Mouse (Mus musculus): ENCODE measurements around the gene Arhgap15. TPM values are rescaled to one million over a fixed set of nuclear protein-coding genes. Genes with fewer than 3 reads are reported as not detected.

Arhgap15 gene
- polyA plus RNA-seq, 1 experiment from 2014 or later: 0.87 TPM

GRCm38 (mm10) chr2:44380225-44380624 is 631.6 kb downstream of the Arhgap15 start:
- no peaks in the 10 kb centered on the region for H3K27me3 ChIP-seq
- ATAC-seq (replicated peaks): no peak

GRCm38 (mm10) chr2:44384541-44384940 is 635.9 kb downstream of the Arhgap15 start:
- no peaks in the 10 kb centered on the region for H3K9me3 ChIP-seq
- H3K4me3 ChIP-seq: no peak overlapping the region
- H3K4me1 ChIP-seq: no peaks in the 10 kb centered on the region
- no peaks in the 10 kb centered on the region for H3K27me3 ChIP-seq
- WGBS: 87% methylated on average over 6 of the region's 6 CpGs
- no peak overlapping the region for H3K27ac ChIP-seq (replicated peaks)
- H3K4me2 ChIP-seq (replicated peaks): no peak overlapping the region
- H3K9ac ChIP-seq (replicated peaks): no peak overlapping the region
- no peak for ATAC-seq (replicated peaks)
- H3K36me3 ChIP-seq: no peaks in the 10 kb centered on the region

More at GRCm38 (mm10) chr2:44380225-44380624, 631.6 kb downstream of the Arhgap15 start:
- H3K4me1 ChIP-seq: no peaks in the 10 kb centered on the region
- no peak overlapping the region for H3K27ac ChIP-seq (replicated peaks)
- no peaks in the 10 kb centered on the region for H3K9me3 ChIP-seq
- no peak overlapping the region for H3K4me2 ChIP-seq (replicated peaks)
- H3K4me3 ChIP-seq: no peak overlapping the region
- no peak overlapping the region for H3K9ac ChIP-seq (replicated peaks)
- no peaks in the 10 kb centered on the region for H3K36me3 ChIP-seq
- WGBS: 87% methylated on average over 2 of the region's 2 CpGs

- Histone ChIP-seq H3K4me3 (no peak overlapping the region), H3K36me3 (no peaks in the 10 kb centered on the region), H3K27me3 (no peaks in the 10 kb centered on the region), H3K9me3 (no peaks in the 10 kb centered on the region), H3K9ac (replicated peaks) (no peak overlapping the region), H3K27ac (replicated peaks) (no peak overlapping the region), H3K4me2 (replicated peaks) (no peak overlapping the region), H3K4me1 (no peaks in the 10 kb centered on the region)
- no peak for ATAC-seq (replicated peaks)
- 45% methylated on average over 4 of the region's 4 CpGs for WGBS
Measured at GRCm38 (mm10) chr2:44389556-44389955, 640.9 kb downstream of the Arhgap15 start.

- Histone ChIP-seq H3K27me3 (no peaks in the 10 kb centered on the region), H3K4me2 (replicated peaks) (no peak overlapping the region), H3K4me3 (no peak overlapping the region), H3K4me1 (peaks cover 12% of the 10 kb centered on the region; the same call in 1 of the 2 replicates), H3K9me3 (no peaks in the 10 kb centered on the region), H3K36me3 (no peaks in the 10 kb centered on the region), H3K27ac (replicated peaks) (no peak overlapping the region), H3K9ac (replicated peaks) (no peak overlapping the region)
- no peak for ATAC-seq (replicated peaks)
- 86% methylated on average over 8 of the region's 8 CpGs for WGBS
Measured at GRCm38 (mm10) chr2:44393789-44394188, 645.2 kb downstream of the Arhgap15 start.

GRCm38 (mm10) chr2:44394956-44395501 is 646.4 kb downstream of the Arhgap15 start:
- no peak overlapping the region for H3K9ac ChIP-seq (replicated peaks)
- no peaks in the 10 kb centered on the region for H3K27me3 ChIP-seq
- WGBS: 8% methylated on average over 6 of the region's 6 CpGs
- no peak for ATAC-seq (replicated peaks)
- no peaks in the 10 kb centered on the region for H3K9me3 ChIP-seq
- H3K36me3 ChIP-seq: no peaks in the 10 kb centered on the region
- H3K4me3 ChIP-seq: no peak overlapping the region
- peak overlapping the region; percentile 40; the same call in 1 of the 2 replicates for H3K27ac ChIP-seq (replicated peaks)
- H3K4me2 ChIP-seq (replicated peaks): no peak overlapping the region
- peaks cover 18% of the 10 kb centered on the region; the same call in 1 of the 2 replicates for H3K4me1 ChIP-seq

GRCm38 (mm10) chr2:44395577-44395976 is 647.0 kb downstream of the Arhgap15 start:
- Histone ChIP-seq H3K4me3 (no peak overlapping the region), H3K9ac (replicated peaks) (no peak overlapping the region), H3K4me1 (peaks cover 18% of the 10 kb centered on the region; the same call in 1 of the 2 replicates), H3K9me3 (no peaks in the 10 kb centered on the region), H3K27me3 (no peaks in the 10 kb centered on the region), H3K27ac (replicated peaks) (no peak overlapping the region), H3K4me2 (replicated peaks) (no peak overlapping the region), H3K36me3 (no peaks in the 10 kb centered on the region)
- ATAC-seq (replicated peaks): no peak
- 61% methylated on average over 2 of the region's 2 CpGs for WGBS

- H3K4me1 ChIP-seq: peaks cover 18% of the 10 kb centered on the region; the same call in 1 of the 2 replicates
- ATAC-seq (replicated peaks): no peak
- WGBS: 12% methylated on average over 1 of the region's 1 CpGs
- H3K4me3 ChIP-seq: no peak overlapping the region
- H3K27me3 ChIP-seq: no peaks in the 10 kb centered on the region
- H3K9me3 ChIP-seq: no peaks in the 10 kb centered on the region
- no peak overlapping the region for H3K27ac ChIP-seq (replicated peaks)
- H3K4me2 ChIP-seq (replicated peaks): no peak overlapping the region
- H3K36me3 ChIP-seq: no peaks in the 10 kb centered on the region
- H3K9ac ChIP-seq (replicated peaks): no peak overlapping the region
Measured at GRCm38 (mm10) chr2:44397209-44397608, 648.6 kb downstream of the Arhgap15 start.

GRCm38 (mm10) chr2:44397735-44398337 is 649.2 kb downstream of the Arhgap15 start:
- Histone ChIP-seq H3K4me2 (replicated peaks) (no peak overlapping the region), H3K36me3 (no peaks in the 10 kb centered on the region), H3K4me3 (no peak overlapping the region), H3K4me1 (peaks cover 18% of the 10 kb centered on the region; the same call in 1 of the 2 replicates), H3K27me3 (no peaks in the 10 kb centered on the region), H3K27ac (replicated peaks) (no peak overlapping the region), H3K9me3 (no peaks in the 10 kb centered on the region), H3K9ac (replicated peaks) (no peak overlapping the region)
- 0 out of 2 replicates have a peak, but pooled peaks have one; percentile 64 for ATAC-seq (replicated peaks)
- WGBS: 53% methylated on average over 4 of the region's 4 CpGs

- peaks cover 18% of the 10 kb centered on the region; the same call in 1 of the 2 replicates for H3K4me1 ChIP-seq
- ATAC-seq (replicated peaks): peak; percentile 63; the same call in 1 of the 2 replicates
- H3K27me3 ChIP-seq: no peaks in the 10 kb centered on the region
- no peak overlapping the region for H3K4me3 ChIP-seq
- no peak overlapping the region for H3K4me2 ChIP-seq (replicated peaks)
- no peak overlapping the region for H3K9ac ChIP-seq (replicated peaks)
- no peaks in the 10 kb centered on the region for H3K36me3 ChIP-seq
- H3K9me3 ChIP-seq: no peaks in the 10 kb centered on the region
- peak overlapping the region; percentile 50; the same call in 1 of the 2 replicates for H3K27ac ChIP-seq (replicated peaks)
Measured at GRCm38 (mm10) chr2:44399191-44399926, 650.7 kb downstream of the Arhgap15 start.

- H3K27ac ChIP-seq (replicated peaks): no peak overlapping the region
- no peak overlapping the region for H3K4me2 ChIP-seq (replicated peaks)
- no peaks in the 10 kb centered on the region for H3K27me3 ChIP-seq
- no peak overlapping the region for H3K4me3 ChIP-seq
- WGBS: 76% methylated on average over 3 of the region's 3 CpGs
- no peaks in the 10 kb centered on the region for H3K9me3 ChIP-seq
- H3K36me3 ChIP-seq: no peaks in the 10 kb centered on the region
- no peak overlapping the region for H3K9ac ChIP-seq (replicated peaks)
- no peak for ATAC-seq (replicated peaks)
- peaks cover 12% of the 10 kb centered on the region; the same call in 1 of the 2 replicates for H3K4me1 ChIP-seq
Measured at GRCm38 (mm10) chr2:44401704-44402422, 653.2 kb downstream of the Arhgap15 start.

GRCm38 (mm10) chr2:44411660-44412059 is 663.0 kb downstream of the Arhgap15 start:
- Histone ChIP-seq H3K9ac (replicated peaks) (no peak overlapping the region), H3K4me1 (peaks cover 3% of the 10 kb centered on the region; the same call in 1 of the 2 replicates), H3K4me3 (no peak overlapping the region), H3K4me2 (replicated peaks) (no peak overlapping the region), H3K9me3 (no peaks in the 10 kb centered on the region), H3K27ac (replicated peaks) (no peak overlapping the region), H3K36me3 (no peaks in the 10 kb centered on the region), H3K27me3 (no peaks in the 10 kb centered on the region)
- 65% methylated on average over 2 of the region's 2 CpGs for WGBS
- no peak for ATAC-seq (replicated peaks)

- Histone ChIP-seq H3K4me3 (no peak overlapping the region), H3K36me3 (no peaks in the 10 kb centered on the region), H3K4me2 (replicated peaks) (no peak overlapping the region), H3K27me3 (no peaks in the 10 kb centered on the region), H3K9ac (replicated peaks) (no peak overlapping the region), H3K4me1 (peaks cover 4% of the 10 kb centered on the region; the same call in 1 of the 2 replicates), H3K9me3 (no peaks in the 10 kb centered on the region), H3K27ac (replicated peaks) (no peak overlapping the region)
- no peak for ATAC-seq (replicated peaks)
- 77% methylated on average over 4 of the region's 4 CpGs for WGBS
Measured at GRCm38 (mm10) chr2:44416331-44416730, 667.7 kb downstream of the Arhgap15 start.

Data from forebrain, embryonic 15.5 days (tissue).